Comparison of ENCODE assay signal across 21 mouse cellular contexts in genomic region chr4:114937459-114938047, GRCm38 (mm10). TPM values are rescaled to one million over a fixed set of nuclear protein-coding genes. Genes with fewer than 3 reads are reported as not detected.
DNase-seq lines count a peak whose midpoint lies in the region; ATAC-seq and TF ChIP-seq lines count a peak whose summit lies in the region.
"Had no signal": no experiment of that assay in that cellular context is flagged by ENCODE, and none has a peak within 500 bp of the region (broad histone marks: within the 10 kb centered on the region; RNA-seq: fewer than 3 reads in every experiment).

No protein-coding gene starts in this region.

- H3K9me3 ChIP-seq in limb, embryonic 13.5 days: no peaks in the 10 kb centered on the region
- no peaks in the 10 kb centered on the region for H3K9me3 ChIP-seq in limb, embryonic 10.5 days (replicated peaks)
- H3K9me3 ChIP-seq: embryonic facial prominence, embryonic 12.5 days; hindbrain, embryonic 15.5 days; limb, embryonic 12.5 days had no signal

- H3K4me1 ChIP-seq in limb, embryonic 13.5 days: peaks cover 11% of the 10 kb centered on the region
- H3K4me1 ChIP-seq in limb, embryonic 10.5 days: peaks cover 37% of the 10 kb centered on the region
- H3K4me1 ChIP-seq: hindbrain, embryonic 15.5 days had no signal

- peak; percentile 50 for DNase-seq in gastrocnemius, adult 18-20 months (ENCODE audit: low spot score)
- DNase-seq in gastrocnemius, postnatal 14 days: no peak
- DNase-seq in limb, embryonic 10.5 days (ENCODE audit: low spot score): no peak
- peak; percentile 32 for DNase-seq in brain, embryonic 14.5 days (ENCODE audit: low read depth)
- DNase-seq in skeletal muscle tissue, adult 2 months (ENCODE audit: low read depth, low spot score): peak; percentile 54
- no peak for DNase-seq in lung, postnatal 36 days
- DNase-seq: adrenal gland, postnatal 10 days; cerebellum, postnatal 10 days; kidney, adult 2 months; layer of hippocampus, postnatal 36 days; lung, embryonic 14.5 days; right cerebral cortex, postnatal 4 days; thymus, adult 2 months had no signal

- H3K36me3 ChIP-seq in limb, embryonic 13.5 days: no peaks in the 10 kb centered on the region
- no peaks in the 10 kb centered on the region for H3K36me3 ChIP-seq in limb, embryonic 10.5 days
- H3K36me3 ChIP-seq: embryonic facial prominence, embryonic 12.5 days; hindbrain, embryonic 15.5 days; limb, embryonic 12.5 days had no signal

- 0 out of 2 replicates have a peak, but pooled peaks have one; percentile 10 for ATAC-seq in limb, embryonic 13.5 days (ENCODE audit: low FRiP score, low read depth)
- ATAC-seq: Patski had no signal

- no peak overlapping the region for H3K27ac ChIP-seq in limb, embryonic 13.5 days
- H3K27ac ChIP-seq in limb, embryonic 10.5 days: no peak overlapping the region
- H3K27ac ChIP-seq: embryonic facial prominence, embryonic 12.5 days; hindbrain, embryonic 15.5 days; limb, embryonic 12.5 days had no signal

- no peak for TF ChIP-seq CTCF in brain, embryonic 14.5 days (IDR thresholded peaks at IDR 0.05; ENCODE audit: borderline replicate concordance, extremely low read depth, insufficient read depth, insufficient read length)

- no peak overlapping the region for H3K4me2 ChIP-seq in limb, embryonic 13.5 days (replicated peaks)
- H3K4me2 ChIP-seq: embryonic facial prominence, embryonic 12.5 days; hindbrain, embryonic 15.5 days; limb, embryonic 12.5 days; lung, embryonic 14.5 days had no signal

- no peak overlapping the region for H3K9ac ChIP-seq in limb, embryonic 13.5 days
- H3K9ac ChIP-seq: embryonic facial prominence, embryonic 12.5 days; hindbrain, embryonic 15.5 days; limb, embryonic 12.5 days; lung, embryonic 14.5 days had no signal

- intact Hi-C loops in gastrocnemius, postnatal 14 days (cut with DNase I; ENCODE audit: low total_unique reads): no loop called here

- H3K27me3 ChIP-seq in limb, embryonic 13.5 days: peaks cover 80% of the 10 kb centered on the region
- peaks cover 80% of the 10 kb centered on the region for H3K27me3 ChIP-seq in limb, embryonic 10.5 days (ENCODE audit: low read depth, poor library complexity, severe bottlenecking)
- H3K27me3 ChIP-seq: Patski had no signal

- no peak overlapping the region for H3K4me3 ChIP-seq in limb, embryonic 13.5 days
- H3K4me3 ChIP-seq in limb, embryonic 10.5 days: no peak overlapping the region
- H3K4me3 ChIP-seq: embryonic facial prominence, embryonic 12.5 days; hindbrain, embryonic 15.5 days; limb, embryonic 12.5 days had no signal

- WGBS in limb, embryonic 13.5 days: 36% methylated on average over 4 of the region's 4 CpGs
- 69% methylated on average over 4 of the region's 4 CpGs for WGBS in limb, embryonic 10.5 days

- no peak for TF ChIP-seq POLR2A in brain, embryonic 14.5 days (IDR thresholded peaks at IDR 0.05; ENCODE audit: borderline replicate concordance, extremely low read depth, insufficient read depth, insufficient read length, poor library complexity, severe bottlenecking)

RNA-seq across cellular contexts. Expression of gene Foxe3, which starts 11.7 kb away (rescaled TPM):
- not detected for total RNA-seq in gastrocnemius, adult 18-20 months (2021)
- not detected for total RNA-seq in gastrocnemius, postnatal 14 days (2021)
- not detected in 2 replicates for polyA plus RNA-seq in limb, embryonic 13.5 days (2015; fragmentation: Nextera tagmentation; extraction: Ambion mirVana)
- not detected in 2 replicates for polyA plus RNA-seq in limb, embryonic 10.5 days (2016; fragmentation: Nextera tagmentation; extraction: Ambion mirVana)
- polyA plus RNA-seq in brain, embryonic 14.5 days (2012; rRNA removed): 0.10 and 0.19 TPM in 2 replicates
- total RNA-seq: adrenal gland, postnatal 10 days; CH12.LX; layer of hippocampus, postnatal 36 days had no signal
- polyA plus RNA-seq: heart, embryonic 14.5 days; hindbrain, embryonic 15.5 days; kidney, adult 2 months; large intestine, adult 2 months; limb, embryonic 12.5 days; lung, embryonic 14.5 days; Patski had no signal

RNA-seq across cellular contexts. Expression of gene Foxd2, which starts 28.9 kb away (rescaled TPM):
- total RNA-seq in gastrocnemius, adult 18-20 months (2021): under 1 TPM in 1 of 2 experiments, not detected in 1; 0.24 TPM
- under 1 TPM; 0.42 to 0.72 TPM for total RNA-seq in gastrocnemius, postnatal 14 days (2021)
- polyA plus RNA-seq in limb, embryonic 13.5 days (2015; fragmentation: Nextera tagmentation; extraction: Ambion mirVana): 1.3 and 1.9 TPM in 2 replicates
- 0.81 and 1.1 TPM in 2 replicates for polyA plus RNA-seq in limb, embryonic 10.5 days (2016; fragmentation: Nextera tagmentation; extraction: Ambion mirVana)
- 0.93 and 1.1 TPM in 2 replicates for polyA plus RNA-seq in brain, embryonic 14.5 days (2012; rRNA removed)
- polyA plus RNA-seq: heart, embryonic 14.5 days had no signal

RNA-seq across cellular contexts. Expression of gene Cmpk1, which starts 49.5 kb away (rescaled TPM):
- total RNA-seq in gastrocnemius, adult 18-20 months (2021): 10 to 100 TPM; 16.9 to 17.1 TPM
- total RNA-seq in gastrocnemius, postnatal 14 days (2021): 10 to 100 TPM; 24.5 to 26.9 TPM
- polyA plus RNA-seq in limb, embryonic 13.5 days (2015; fragmentation: Nextera tagmentation; extraction: Ambion mirVana): 93.2 and 93.8 TPM in 2 replicates
- polyA plus RNA-seq in limb, embryonic 10.5 days (2016; fragmentation: Nextera tagmentation; extraction: Ambion mirVana): 61.3 and 69.6 TPM in 2 replicates
- polyA plus RNA-seq in brain, embryonic 14.5 days (2012; rRNA removed): 64.5 and 71.7 TPM in 2 replicates

Comparison
In these comparisons a context has a peak if more than half of its experiments do, and no peak if none do; other contexts are left out.
1. DNase-seq: peak in gastrocnemius, adult 18-20 months (single experiment), brain, embryonic 14.5 days (single experiment) and skeletal muscle tissue, adult 2 months (single experiment); none in gastrocnemius, postnatal 14 days (single experiment), limb, embryonic 10.5 days (single experiment) and lung, postnatal 36 days (single experiment).